Mouse (Mus musculus) lung, adult 10 weeks (tissue): ENCODE data around the gene Gng4. TPM values are rescaled to one million over a fixed set of nuclear protein-coding genes. Genes with fewer than 3 reads are reported as not detected.

Source experiments
- polyA plus RNA-seq: library from polyadenylated mRNA; stranded (reverse); fragments of 350-450 nt; fragmentation: Illumina TruSeq; extraction: RNeasy Lipid Tissue Mini Kit (QIAGEN cat#74804); gene quantifications from one replicate; pipeline ENCODE4 v1.2.3, GENCODE M21; 2014; ENCODE audit warnings: low read depth, low replicate concordance; ENCODE audit not compliant: insufficient read depth

The Gng4 gene
- 0.52 TPM for polyA plus RNA-seq

GRCm38 (mm10) chr13:13783894-13784419, at the start of gene Gng4:
Gng4 (plus strand) TSS chr13:13784059.

Other genes starting within 250 kb of the Gng4 start
- 2.5 TPM for gene Lyst, start 193.7 kb upstream of the Gng4 start, polyA plus RNA-seq
- 15.4 TPM for gene B3galnt2, start 170.4 kb downstream of the Gng4 start, polyA plus RNA-seq